Mouse (Mus musculus) cerebellum, adult 2 months (tissue): ENCODE data around the gene Rubcn.

Source experiments
- CTCF ChIP-seq: fragments of 200-500 bp; IDR thresholded peaks from 2 replicates; pipeline ENCODE4 v1.5.1; 2011; ENCODE audit warnings: low read depth, mild to moderate bottlenecking, control low read depth, low read length, moderate library complexity, borderline replicate concordance; ENCODE audit not compliant: insufficient read depth
- POLR2A ChIP-seq: fragments of 200-500 bp; IDR thresholded peaks from 2 replicates; pipeline ENCODE4 v1.6.1; 2011; ENCODE audit warnings: low read length, control low read depth, borderline replicate concordance; ENCODE audit not compliant: insufficient read depth

DNA sequence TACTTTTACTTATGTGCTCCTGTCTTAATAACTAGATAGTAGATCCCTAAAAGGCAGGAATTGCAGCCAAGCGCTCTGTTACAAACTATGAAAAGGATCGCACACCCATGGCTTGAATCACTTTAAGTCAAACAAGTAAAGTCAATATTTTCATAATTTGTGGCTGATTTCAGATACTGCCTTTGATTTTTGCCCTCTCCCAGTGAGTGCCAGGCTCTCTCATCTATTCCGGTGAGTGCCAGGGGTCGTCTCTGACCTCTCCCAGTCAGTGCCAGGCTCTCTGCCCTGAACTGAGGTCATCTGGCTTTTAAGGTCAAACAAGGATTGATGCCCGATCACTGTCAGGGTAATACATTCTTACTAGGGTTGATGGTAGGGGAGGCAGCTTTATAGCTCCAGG is 59.1 kb downstream of the Rubcn start:
- TF ChIP-seq POLR2A, result no peak
- no peak for TF ChIP-seq CTCF
